Mouse (Mus musculus) kidney, adult 18-20 months (tissue): ENCODE measurements at regions not wholly inside any gene's neighbourhood (a gene's known extent, or its start where the extent isn't known, plus 50 kb on each side); places are given as distances from the start of the nearest gene placed in this dataset.

ENCODE experiments used
- DNase-seq: peaks from one replicate; pipeline ENCODE4 v3.0.0; 2021

GRCm38 (mm10) chr14:99535781-99536180, 237.3 kb downstream of the Klf5 start:
- peak; percentile 14 for DNase-seq

GRCm38 (mm10) chr14:99537286-99537685, 238.8 kb downstream of the Klf5 start:
- no peak for DNase-seq

GRCm38 (mm10) chr14:99541716-99542115, 243.2 kb downstream of the Klf5 start:
- no peak for DNase-seq

- DNase-seq: no peak
Observed at GRCm38 (mm10) chr14:99547931-99548330, 249.4 kb downstream of the Klf5 start.

GRCm38 (mm10) chr14:99548363-99549248, 250.1 kb downstream of the Klf5 start:
- no peak for DNase-seq

- peak; percentile 25 for DNase-seq
Observed at GRCm38 (mm10) chr14:99564024-99564423, 265.5 kb downstream of the Klf5 start.

GRCm38 (mm10) chr14:99574146-99574545, 275.7 kb downstream of the Klf5 start:
- no peak for DNase-seq

GRCm38 (mm10) chr14:99578665-99579064, 280.2 kb downstream of the Klf5 start:
- peak; percentile 34 for DNase-seq

GRCm38 (mm10) chr14:99579271-99579759, 280.8 kb downstream of the Klf5 start:
- DNase-seq: peak; percentile 13

- no peak for DNase-seq
Observed at GRCm38 (mm10) chr14:99579765-99580266, 281.3 kb downstream of the Klf5 start.

- DNase-seq: no peak
Observed at GRCm38 (mm10) chr14:99584144-99584543, 285.7 kb downstream of the Klf5 start.

- no peak for DNase-seq
Observed at GRCm38 (mm10) chr14:99586029-99586428, 287.5 kb downstream of the Klf5 start.

- DNase-seq: no peak
Observed at GRCm38 (mm10) chr14:99590854-99591470, 292.5 kb downstream of the Klf5 start.

GRCm38 (mm10) chr14:99592922-99593321, 294.4 kb downstream of the Klf5 start:
- no peak for DNase-seq

- no peak for DNase-seq
Observed at GRCm38 (mm10) chr14:99593864-99594263, 295.4 kb downstream of the Klf5 start.

- no peak for DNase-seq
Observed at GRCm38 (mm10) chr14:99601900-99602299, 303.4 kb downstream of the Klf5 start.

GRCm38 (mm10) chr14:99603257-99603656, 304.8 kb downstream of the Klf5 start:
- DNase-seq: no peak

- no peak for DNase-seq
Observed at GRCm38 (mm10) chr14:99605351-99606100, 307.0 kb downstream of the Klf5 start.

GRCm38 (mm10) chr14:99609003-99609402, 310.5 kb downstream of the Klf5 start:
- no peak for DNase-seq

- DNase-seq: no peak
Observed at GRCm38 (mm10) chr14:99611435-99611834, 312.9 kb downstream of the Klf5 start.

GRCm38 (mm10) chr14:99612114-99612513, 313.6 kb downstream of the Klf5 start:
- DNase-seq: no peak

- no peak for DNase-seq
Observed at GRCm38 (mm10) chr14:99614748-99615147, 316.3 kb downstream of the Klf5 start.
